Mouse (Mus musculus) yolk sac, embryonic 10.5 days (tissue): ENCODE data around the gene Sac3d1.
"Not testable (repeated sequence)": the region's sequence is repeated elsewhere in the genome, so short reads cannot be mapped to it uniquely, and the experiment has no call there.

Experiments
- DNase-seq: peaks from one replicate; pipeline ENCODE4 v3.0.0-alpha.2; 2017; ENCODE audit warnings: low spot score

Sac3d1 gene

DNA sequence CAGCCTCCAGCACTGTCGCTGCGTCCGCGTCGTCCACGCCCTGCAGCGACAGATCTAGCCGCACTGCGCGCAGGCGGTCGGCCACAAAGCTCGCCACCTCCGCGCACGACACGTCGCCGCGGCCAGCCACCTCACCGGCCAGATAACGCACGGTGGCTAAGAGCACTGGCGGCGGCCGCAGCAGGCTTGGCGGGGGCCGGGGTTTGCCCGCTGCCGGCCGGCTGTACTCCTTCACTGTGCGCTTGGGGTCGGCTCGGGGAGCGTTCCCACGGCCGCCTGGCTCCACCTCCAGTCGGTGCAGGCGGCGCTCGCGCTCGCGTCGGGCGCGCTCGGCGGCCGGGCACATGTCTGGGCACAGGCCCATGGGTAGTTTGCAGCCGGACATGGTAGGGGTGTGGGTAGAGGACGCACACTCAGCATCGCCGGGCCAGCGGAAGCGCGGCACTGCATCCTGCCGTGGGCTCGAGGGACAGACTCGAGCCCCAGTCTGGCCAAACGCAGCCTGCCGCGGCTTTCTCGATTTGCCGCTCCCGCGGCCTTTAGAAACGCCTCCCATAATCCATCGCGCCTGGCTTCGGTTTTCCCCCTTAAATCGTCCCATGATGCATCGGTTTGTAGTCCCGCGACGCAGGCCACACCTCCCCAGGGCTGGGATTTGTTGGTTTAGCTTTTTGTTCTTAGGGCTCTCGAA lies at the start of gene Sac3d1:
Sac3d1 (minus strand) TSS at position 665 of the 691 bp plus-strand sequence.
- peak; percentile 95 for DNase-seq

DNA sequence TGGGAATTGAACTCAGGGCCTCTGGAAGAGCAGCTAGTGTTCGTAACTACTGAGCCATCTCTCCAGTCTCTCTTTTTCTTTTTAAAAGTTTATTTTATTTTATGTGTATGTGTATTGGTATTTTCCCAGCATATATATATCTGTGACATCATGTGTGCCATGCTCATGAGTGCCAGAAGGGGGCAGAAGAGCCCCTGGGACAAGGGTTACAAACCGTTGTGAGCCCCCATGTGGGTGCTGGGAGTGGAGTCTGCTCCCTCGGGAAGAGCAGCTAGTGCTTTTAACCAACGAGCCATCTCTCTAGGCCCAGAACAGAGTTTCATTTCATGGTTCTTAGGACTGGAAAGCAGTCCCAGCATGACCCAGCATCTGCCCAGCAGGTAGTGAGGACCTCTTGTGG lies 48.3 kb upstream of the Sac3d1 start:
- DNase-seq = no peak

DNA sequence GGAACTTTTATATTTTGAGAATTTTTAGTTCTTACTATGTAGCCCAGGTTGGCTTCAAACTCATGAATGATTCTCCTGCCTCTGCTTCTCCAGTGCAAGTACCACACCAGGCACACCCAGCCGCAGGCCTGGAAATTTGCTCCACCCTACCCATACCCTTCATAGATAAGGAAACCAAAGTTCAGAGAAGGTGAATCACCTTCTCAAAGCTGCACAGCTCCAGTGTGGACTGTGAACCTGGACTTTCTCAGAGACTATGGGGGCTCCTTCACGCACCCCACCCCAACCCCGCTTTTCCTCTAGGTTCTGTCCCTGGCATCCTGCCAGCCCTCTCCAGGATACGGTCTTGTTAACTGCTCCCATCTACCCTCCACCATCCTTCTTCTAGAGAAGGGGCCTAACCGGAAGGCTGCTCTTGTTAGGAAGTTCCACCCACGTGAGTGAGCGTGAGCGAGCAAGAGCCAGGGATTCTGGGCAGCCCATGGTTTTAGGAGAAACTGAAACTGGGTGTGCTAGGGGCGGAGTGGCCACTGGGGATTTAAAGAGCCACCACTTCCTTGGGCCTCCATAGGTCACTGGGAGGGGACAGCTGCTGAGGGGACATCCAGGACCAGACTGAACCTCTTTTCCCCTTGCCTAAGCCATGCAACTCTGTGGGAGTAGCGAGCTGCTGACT lies 45.6 kb upstream of the Sac3d1 start:
- DNase-seq = no peak

DNA sequence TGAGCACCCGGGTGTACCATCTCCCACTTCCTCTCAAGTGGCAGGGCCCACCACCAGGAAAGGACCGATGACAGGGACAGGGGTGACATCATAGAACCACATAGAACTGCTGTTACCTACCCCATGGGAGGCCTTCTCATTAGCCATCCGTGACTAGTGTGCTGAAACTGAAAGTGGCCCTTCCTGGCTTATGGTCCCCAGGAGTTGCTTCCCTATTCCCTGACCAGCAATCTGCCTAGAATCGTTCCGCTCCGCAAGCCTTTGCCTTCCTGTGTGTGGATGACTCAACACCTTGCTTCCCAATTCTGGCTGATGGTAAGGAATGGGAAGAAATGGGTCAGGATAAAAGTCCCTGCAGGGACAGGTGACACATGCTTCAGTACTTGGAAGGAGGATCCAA lies 38.8 kb upstream of the Sac3d1 start:
- DNase-seq = no peak

DNA sequence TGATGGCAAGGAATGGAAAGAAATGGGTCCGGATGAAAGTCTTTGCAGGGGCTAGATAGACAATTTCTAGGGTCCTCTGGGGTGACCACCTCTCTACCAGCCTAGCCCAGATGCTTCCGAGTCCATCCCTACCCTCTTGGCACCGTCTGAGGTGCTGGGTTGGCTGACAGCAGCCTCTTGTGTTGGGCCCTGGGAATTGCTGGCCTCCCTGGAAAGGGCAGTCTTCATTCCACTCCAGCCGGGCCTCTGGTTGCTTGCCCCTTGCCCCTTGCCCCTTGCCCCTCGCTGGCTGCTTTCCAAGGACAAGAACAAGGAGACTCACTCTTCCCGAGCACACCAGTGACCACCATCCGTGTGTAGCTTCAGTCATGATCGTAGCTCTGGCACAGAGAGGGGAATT lies 37.9 kb upstream of the Sac3d1 start:
- DNase-seq = no peak

DNA sequence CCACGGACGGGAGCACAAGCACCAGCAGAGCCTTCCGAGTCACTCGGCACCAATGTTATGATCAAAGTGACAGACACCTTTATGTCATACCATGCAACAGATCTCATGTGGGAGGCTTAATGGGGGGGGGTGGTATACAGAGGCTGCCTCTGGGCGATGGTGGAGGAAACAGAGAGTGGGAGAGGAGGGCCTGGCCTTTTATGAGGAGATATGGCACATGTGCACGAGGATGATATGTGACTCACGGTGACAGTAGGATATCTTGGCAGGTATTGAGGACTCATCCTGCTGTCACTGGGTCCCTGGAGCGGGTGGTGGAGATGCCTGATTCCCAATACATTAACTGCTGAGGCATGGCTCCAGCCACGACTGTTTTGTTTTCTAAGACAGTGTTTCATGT lies 36.7 kb upstream of the Sac3d1 start:
- DNase-seq = no peak

DNA sequence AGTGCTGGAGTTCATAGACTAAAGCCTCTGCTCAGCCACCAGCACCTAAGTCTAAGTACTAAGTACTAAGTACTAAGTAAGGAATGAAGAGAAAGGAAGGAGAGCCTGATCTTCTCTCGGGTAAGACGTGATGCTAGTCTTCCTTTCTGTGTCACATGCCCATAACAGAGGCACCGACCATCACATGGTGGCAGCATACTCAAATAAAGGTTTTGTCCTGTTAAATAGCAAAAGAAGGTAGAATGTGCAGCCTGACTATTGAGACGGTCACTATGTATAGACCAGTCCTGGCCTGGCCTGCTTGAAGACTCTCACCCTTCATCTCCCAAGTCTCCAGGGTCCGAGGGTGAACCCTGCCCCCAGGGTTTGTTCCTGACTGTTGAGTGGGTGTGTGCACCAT lies 26.4 kb upstream of the Sac3d1 start:
- DNase-seq = no peak

DNA sequence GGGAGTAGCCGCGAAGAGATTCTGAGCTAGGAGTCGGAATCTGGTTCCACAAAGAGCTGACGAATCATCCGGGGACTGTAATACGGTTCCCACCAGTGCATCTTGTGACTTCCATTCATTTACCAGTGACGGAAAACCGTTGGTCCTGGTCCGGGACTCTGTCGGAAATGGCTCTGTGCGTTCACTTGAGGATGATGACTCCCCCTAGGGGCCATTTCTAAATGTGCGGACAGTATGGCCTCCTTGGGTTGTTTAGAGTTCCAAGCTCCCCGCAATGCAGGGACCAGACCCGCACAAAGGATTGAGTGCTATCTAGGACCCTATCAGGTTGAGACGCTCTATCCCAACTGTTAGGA lies 22.9 kb upstream of the Sac3d1 start, which contains the start of gene Arl2:
Arl2 (minus strand) TSS at position 155 of the 356 bp plus-strand sequence.
- DNase-seq = peak; percentile 88

DNA sequence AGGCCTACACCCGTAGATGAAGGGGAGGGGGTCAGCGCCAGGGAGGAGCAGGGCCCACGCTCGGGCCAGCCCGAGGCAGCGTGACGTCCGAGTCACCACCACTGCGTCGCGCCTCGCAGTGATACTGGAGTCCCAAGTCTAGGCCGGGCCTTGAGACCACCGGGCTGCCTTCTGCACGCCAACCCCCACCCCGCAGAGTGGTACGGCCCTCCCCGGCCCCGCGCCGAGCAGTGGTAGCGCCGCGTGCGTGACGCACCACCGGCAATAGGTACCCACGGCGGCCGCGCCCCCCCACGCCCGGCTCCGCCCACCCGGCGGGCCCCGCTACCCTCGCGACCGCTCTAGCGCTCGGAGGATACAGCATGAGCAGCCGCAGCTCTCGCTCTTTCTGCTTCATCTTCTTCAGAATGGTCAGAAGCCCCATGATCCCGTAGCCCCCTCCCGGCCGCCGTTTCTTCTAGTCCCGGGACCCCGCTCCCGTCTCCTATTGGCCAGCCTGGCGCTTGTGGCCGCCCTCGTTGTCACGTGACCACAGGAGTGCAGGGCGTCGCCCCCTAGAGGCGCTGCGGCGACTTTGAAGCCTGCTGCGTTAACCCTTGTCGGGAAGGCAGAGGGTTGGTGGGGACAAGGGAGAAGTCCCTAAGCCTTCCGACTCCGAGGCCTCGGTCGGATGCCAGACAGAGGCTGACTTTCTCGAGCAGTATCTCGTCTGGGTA lies 22.4 kb upstream of the Sac3d1 start, which contains the start of gene Batf2:
Batf2 (plus strand) TSS at position 306 of the 716 bp plus-strand sequence.
- peak; percentile 95 for DNase-seq

DNA sequence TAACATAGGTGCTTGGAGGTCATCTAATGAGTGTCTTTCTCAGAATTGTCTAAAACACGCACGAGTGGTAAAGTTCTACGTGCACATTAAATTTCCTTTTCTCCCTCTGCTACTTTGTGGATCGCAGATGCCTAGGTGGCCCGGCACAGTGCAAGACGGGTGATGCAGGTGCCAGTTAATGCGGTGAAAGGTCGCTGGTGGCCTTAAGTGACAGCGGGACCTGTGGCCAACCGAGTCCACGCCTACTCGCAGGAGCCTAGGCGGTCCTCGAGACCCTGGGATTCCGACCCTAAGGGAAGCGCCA lies 21.9 kb upstream of the Sac3d1 start:
- no peak for DNase-seq

DNA sequence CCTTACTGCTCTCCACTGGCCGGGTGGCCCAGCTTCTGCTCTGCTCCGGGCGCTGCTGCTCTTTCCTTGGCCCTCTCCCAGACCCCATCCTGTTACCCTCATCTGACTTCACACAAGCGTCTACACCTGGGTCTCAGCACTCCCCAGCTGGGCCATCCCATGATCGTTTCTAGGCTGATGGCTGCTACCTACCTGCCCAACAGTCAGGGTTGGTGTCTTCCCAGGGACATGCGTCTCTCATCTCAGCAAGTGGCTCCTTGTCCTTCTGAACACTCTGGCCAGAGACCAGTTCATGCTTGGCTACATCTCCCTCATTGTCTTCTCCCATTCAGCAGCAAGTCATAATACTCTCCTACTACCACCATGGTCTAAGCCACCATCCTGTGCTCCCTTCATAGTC lies 21.3 kb upstream of the Sac3d1 start:
- no peak for DNase-seq

DNA sequence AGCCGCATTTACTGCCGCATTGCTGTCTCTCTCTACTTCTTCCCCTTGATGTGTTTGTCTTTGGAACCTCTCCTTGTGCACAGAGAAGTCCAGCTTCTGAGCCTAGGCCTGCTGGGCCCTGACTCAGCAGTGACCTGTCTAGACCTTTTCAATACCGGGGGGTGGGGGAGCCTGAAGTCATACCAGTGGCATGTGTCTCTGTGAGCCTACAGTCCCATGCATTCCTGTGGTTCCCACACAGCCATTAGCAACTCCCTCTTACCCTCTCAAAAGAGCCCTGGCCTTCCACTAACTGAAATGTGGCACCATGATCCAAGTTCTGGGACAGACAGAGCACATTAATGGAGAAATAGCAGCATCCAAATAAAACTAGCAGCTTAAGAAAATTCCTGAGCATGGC lies 17.9 kb upstream of the Sac3d1 start:
- DNase-seq = peak; percentile 42

DNA sequence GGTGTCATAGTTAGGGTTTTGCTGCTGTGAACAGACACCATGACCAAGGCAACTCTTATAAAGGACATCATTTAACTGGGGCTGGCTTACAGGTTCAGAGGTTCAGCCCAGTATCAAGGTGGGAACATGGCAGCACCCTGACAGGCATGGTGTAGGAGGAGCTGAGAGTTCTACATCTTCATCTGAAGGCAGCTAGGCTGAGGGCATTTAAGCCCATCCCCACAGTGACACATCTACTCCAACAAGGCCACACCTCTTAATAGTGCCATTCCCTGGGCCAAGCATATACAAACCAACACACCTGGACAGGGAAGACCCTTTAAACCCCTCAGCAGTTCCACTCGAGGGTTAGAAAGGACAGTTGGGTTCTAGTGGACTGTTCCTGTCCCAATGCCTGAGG lies 14.7 kb upstream of the Sac3d1 start:
- DNase-seq = not testable (repeated sequence)

DNA sequence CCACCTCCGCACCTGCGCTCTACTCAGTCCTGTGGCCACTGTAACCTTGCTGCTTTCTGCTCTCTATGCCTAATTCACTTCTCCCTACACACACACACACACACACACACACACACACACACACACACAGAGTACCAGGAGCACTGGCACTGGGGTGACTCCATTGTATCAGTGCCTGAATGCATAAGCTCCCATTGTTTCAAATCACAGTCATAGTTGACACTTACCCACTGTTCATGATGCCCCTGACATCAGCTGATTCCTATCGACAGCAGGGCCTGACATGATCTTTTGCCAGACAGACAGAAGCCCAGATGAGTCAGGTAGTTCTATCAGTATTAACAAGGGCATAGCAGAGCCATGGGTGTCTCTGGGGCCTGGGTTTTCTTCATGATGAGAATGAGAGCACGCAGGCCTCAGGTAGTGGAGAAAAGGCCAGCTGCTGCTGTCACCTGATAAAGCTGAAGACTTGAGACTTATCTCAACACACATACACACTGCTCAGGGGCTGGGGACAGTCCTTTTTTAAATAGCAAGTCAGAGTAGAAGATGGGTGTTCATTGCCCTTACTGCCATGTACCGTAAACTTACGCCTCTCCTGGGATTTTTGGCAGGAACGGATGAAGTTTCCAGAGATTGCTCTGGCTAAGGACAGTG lies 13.8 kb upstream of the Sac3d1 start:
- DNase-seq = no peak

DNA sequence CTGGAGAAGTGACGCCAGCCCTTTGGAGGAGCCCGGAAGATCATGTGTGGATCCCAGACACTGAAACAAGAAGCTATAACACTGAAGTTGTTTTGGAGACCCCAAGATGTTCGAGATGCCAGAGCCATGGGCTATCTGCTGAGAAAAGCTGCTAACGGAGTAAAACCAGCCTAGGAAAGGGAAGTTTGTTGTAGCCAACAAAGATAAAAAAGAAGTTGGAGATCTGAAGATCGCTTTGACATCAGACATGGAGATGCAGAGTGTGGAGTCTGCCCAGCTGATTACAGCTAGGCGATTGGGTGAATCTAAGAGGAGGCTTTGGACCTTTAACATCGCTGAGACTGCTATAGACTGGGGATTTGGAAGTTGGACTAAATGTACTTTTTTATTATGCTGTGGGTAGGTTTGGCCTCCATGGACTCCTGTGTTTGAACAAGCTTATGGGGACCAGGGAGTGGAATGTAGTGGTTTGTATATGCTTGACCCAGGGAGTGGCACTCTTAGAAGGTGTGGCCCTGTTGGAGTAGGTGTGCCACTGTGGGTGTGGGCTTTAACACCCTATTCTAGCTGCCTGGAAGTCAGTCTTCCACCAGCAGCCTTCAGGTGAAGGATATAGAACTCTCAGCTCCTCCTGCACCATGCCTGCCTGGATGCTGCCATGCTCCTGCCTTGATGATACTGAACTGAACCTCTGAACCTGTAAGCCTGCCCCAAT lies 12.1 kb upstream of the Sac3d1 start:
- not testable (repeated sequence) for DNase-seq

DNA sequence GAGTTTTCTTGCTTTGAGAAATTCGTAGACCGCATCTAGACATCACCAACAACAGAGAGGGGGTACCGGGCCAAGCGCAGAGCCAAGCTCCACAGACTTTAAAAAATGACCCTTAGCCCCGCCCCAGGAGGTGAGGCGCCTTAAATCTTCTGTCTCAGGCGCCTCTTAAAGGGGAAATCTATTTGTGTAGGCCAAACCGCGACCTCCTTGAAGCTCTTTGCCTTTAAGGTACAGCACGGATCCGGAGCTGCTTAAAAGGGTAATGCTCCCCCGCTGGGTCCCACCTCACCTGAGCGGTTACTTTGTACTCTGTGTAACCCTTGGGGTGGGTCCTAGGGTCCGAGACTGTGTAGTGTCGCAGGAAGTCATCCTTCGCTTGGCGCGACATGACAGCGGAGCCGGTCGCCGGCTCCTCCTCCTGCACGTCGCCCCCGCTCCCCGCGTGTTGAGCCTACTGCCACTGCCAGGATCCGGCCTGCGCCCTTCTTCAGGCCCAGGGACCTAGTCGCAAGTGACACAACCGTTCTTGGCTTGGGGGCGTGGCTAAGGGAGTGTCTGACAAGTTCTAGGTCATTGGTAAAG lies 9.4 kb upstream of the Sac3d1 start, which contains the start of gene Snx15:
Snx15 (minus strand) TSS at position 545 of the 582 bp plus-strand sequence.
- DNase-seq = peak; percentile 96

DNA sequence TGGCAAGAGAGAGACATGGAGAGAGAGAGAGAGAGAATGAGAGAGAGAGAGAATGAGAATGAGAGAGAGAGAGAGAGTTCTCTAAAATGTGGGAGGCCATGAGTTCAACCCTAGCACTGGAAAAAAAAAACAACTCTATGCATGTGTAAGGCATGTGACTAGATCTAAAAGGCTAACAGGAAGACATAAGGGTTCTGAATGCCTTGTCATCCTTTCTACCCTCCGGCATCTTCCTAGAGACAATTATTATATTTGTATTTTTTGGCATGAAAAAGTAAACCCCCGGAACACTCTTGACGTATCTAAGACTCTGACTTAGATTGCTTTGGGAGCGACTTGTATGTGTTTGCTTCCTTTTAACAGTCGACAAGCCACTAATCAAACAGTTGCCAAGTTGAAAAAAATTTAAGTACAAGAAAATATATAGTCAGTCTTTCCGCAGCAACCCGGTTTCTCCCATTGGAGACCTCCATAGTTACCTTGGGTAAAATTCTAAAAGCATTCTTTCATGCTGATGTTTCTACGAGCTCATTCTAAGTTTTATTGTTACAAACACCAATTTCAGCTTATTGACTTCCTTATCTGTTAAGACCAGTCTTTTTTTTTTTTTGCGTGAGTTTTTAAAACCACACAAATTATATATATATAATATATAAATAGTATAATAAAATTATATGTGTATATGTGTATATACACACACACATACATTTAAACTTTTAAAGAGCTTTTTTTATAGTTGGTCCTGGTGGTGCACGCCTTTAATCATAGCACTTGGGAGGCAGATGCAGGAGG lies 8.5 kb upstream of the Sac3d1 start:
- DNase-seq = no peak

DNA sequence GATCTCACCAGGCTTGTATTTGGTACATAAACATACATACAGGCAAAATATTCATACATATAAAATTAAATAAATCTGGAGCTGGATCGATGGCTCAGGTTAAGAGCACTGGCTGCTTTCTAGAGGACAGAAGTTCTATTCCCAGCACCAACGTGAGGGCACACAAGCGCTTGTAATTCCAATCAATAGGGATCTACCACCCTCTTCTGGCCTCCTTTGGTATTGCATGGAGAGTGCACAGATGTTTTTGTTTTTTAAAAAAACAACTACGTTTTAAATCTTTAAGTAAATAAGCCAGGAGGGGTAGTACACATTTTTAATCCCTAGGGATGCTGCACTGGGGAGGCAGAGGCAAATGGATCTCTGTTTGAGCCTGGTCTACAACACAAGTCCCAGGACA lies 7.8 kb upstream of the Sac3d1 start:
- DNase-seq = no peak

DNA sequence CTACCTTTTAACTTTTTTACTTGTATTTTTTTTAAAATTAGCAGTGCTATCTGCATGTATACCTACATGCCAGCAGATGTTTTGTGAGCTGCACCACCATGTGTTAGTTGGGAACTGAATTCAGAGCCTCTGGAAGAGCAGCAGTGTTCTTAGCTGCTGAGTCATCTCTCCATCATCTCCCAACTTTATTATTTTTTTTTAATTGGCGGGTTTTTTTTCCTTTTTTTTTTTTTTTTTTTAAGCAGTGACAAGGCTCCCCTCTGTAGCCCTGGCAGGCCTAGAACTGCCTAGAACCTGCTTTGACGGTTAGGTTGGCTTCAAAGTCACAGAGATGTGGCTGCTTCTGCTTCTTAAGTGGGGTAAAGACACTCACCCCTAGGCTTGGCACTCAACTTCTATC lies 6.4 kb upstream of the Sac3d1 start:
- DNase-seq = no peak

DNA sequence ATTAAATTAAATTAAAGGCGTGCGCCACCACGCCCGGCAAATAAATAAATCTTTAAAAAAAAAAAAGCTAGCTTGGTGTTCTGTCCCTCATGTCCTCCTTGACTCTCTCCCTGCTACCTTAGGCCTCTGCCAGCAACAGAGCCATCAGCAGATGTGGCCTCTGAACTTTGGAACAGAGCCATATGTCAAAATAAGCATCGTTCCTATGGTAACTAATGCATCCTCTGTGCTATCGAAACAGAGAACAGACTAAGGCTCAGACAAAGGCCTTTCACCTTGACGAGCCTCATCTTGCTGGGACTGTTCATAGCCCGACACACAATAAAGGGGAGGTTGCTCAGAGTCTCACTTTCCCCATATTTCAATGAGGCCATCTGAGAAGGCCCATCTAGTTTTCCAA lies 4.9 kb upstream of the Sac3d1 start:
- peak; percentile 52 for DNase-seq

DNA sequence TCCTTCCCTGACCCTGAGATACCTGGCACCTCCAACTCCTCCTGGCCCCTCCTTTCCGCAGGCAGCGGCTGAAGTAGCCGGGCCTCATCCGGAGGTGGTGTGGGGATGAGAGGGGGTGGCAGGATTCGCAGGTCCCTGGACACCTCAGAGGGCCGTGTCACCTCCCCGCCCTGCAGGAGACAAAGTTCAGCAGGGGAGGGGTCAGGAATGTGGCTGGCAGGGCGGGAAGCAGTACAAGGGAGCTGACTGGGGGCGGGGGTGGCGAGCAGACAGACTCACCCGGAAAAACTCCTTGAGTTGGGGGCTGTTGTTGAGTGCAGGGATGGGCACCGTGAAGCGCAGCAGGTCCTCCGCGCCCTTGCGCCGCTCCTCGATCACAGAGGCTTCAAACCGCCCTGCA lies 3.3 kb upstream of the Sac3d1 start:
- peak; percentile 89 for DNase-seq
